Mouse (Mus musculus) regulatory T cell (primary cell): ENCODE measurements around the gene Glipr1.
"Not testable (repeated sequence)": the region's sequence is repeated elsewhere in the genome, so short reads cannot be mapped to it uniquely, and the experiment has no call there.

Experiments
- in situ Hi-C: fragments of 300-600 bp; cut with MboI, MseI; formaldehyde crosslinking; loops from one replicate; pipeline ENCODE4 v1.15.1; 2025; ENCODE audit warnings: high pct_unique_total_duplicates

The Glipr1 gene

GRCm38 (mm10) chr10:112002544-112003215 is at the start of gene Glipr1:
Gene Glipr1 (minus strand): TSS chr10:112002631.
- in situ Hi-C loops = no loop called here

DNA sequence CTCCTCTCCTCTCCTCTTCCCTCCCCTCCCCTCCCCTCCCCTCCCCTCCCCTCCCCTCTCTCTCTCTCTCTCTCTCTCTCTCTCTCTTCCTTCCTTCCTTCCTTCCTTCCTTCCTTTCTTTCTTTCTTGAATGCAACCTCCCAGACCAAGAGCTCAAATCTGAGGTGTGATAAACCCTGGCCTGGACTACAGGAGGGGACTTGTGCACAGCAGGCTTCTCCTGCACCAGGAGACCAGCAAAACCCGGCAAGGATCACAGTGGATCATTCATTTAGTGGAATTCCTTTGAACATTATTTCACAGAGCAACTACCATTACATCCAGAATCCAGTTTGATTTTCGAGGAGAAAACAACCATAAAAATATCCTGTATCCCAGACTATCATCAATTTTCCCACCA is 49.5 kb upstream of the Glipr1 start:
- in situ Hi-C loops = not testable (repeated sequence)

DNA sequence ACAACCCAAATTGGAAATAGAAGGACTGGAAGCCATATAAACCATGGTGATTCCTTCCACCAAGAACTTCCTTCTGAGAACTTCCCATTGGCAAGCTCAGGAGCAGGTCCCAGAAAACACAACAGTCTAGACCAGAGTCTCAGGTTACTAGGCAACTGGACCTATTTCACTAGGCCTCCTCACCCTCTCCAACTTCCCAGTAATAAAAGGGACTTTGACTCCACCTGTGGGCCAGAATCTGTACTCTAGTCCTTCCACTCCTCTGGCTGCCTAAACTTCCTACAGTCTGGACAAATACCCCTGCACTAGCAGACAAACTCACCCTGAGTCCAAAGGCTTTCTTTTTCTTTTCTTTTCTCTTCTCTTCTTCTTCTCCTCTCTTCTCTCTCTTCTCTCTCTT is 48.8 kb upstream of the Glipr1 start:
- in situ Hi-C loops = no loop called here

GRCm38 (mm10) chr10:112044283-112044682 is 41.9 kb upstream of the Glipr1 start:
- in situ Hi-C loops = not testable (repeated sequence)

DNA sequence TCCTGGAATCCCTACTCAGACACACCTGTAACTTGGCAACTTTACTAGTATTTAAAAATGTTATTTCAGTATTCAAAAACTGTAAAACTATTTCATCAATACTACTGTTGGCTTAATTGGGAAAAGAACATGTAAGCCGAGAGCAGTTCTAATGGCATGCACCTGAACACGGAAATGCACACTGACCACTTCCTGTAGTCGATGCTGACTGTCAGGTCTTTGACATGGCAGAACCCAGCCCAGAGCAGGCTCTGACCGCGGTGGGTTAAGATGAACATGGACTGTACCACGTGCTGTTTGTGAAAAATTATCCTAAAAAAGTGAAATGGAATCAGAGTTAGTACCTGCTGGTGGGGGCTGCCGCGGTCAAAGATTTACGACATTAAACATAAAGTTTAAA is 41.1 kb upstream of the Glipr1 start:
- in situ Hi-C loops = not testable (repeated sequence)

- in situ Hi-C loops = not testable (repeated sequence)
These were observed 26.3 kb upstream of the Glipr1 start for GRCm38 (mm10) chr10:112028689-112029088.

GRCm38 (mm10) chr10:112023585-112023984 is 21.2 kb upstream of the Glipr1 start:
- in situ Hi-C loops = no loop called here

DNA sequence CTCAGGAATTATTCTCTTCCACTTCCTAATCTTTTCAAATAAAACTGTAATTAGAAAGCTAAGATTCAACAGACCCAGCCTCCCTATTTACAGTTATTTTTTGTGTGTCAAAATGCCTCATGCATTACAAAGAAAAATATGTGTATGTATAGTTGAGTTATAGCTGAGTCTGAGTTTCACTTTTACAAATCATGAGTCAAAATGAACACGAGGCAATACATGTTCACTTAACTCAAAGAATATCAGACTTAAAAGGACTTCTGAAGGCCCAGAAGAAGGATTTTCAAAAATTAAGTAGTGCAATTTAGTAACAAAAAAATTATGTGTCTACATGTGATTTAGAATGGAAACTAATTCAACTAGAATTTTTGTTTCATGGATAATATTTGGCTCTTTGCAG is 7.1 kb upstream of the Glipr1 start:
- in situ Hi-C loops = not testable (repeated sequence)

- in situ Hi-C loops = no loop called here
These were observed 493 bp downstream of the Glipr1 start for GRCm38 (mm10) chr10:112001756-112002520.

DNA sequence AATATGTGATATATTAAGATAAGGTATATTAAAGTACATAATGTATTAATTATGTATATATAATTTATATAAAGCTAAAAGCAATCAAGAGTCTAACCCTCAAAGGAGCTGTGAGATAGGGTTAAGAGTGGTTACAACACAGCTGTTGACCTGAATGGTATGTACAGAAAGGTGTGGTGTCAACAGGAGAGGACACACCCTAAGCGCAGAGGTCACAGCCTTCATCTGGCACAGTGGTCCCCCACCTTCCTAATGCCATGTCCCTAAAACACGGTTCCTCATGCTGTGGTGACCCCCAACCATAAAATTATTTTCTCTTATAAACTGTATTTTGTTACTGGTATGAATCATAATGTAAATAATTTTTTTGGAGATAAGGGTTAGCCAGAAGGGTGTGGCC is 1.1 kb downstream of the Glipr1 start:
- in situ Hi-C loops = no loop called here

DNA sequence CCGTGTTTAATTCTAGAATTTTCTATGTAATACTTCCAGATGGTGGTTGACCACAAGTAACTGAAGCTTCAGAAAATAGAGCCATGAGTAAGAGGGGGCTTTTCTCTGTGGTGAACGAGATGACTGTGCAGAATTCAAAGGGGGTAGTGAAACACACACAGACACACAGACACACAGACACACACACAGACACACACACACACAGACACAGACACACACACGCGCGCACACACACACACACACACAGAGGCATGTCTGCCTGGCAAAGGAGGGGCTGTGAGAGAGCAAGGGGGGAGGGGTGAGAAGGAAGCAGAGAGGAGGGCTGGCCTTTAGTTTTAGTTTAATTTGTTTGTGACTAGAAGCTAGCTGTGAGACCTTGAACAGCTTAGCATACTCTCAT is 1.9 kb downstream of the Glipr1 start:
- in situ Hi-C loops = no loop called here

- in situ Hi-C loops = no loop called here
These were observed 2.7 kb downstream of the Glipr1 start for GRCm38 (mm10) chr10:111999765-112000164.

GRCm38 (mm10) chr10:111997671-111998070 is 4.8 kb downstream of the Glipr1 start:
- in situ Hi-C loops = no loop called here

DNA sequence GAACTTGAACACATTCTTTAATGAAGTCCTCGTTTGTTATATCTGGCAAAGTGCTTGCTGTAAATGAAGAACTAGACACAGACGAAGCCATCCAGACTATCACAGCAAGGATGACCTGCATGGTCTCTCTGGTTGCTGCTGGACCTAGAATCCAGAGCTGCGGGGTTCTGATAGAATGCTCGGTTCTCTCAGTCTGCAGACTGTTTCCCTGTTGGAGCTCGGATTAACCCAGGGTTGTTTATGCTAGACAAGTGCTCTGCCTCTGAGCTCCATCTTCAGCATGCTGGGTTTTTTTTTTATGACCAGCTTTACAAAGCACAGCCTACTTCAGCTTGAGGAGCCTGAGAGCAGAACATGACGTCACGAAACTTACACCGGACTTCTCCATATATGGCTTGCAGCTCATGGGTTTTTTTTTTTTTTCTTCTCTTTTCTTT is 5.5 kb downstream of the Glipr1 start:
- in situ Hi-C loops = no loop called here

DNA sequence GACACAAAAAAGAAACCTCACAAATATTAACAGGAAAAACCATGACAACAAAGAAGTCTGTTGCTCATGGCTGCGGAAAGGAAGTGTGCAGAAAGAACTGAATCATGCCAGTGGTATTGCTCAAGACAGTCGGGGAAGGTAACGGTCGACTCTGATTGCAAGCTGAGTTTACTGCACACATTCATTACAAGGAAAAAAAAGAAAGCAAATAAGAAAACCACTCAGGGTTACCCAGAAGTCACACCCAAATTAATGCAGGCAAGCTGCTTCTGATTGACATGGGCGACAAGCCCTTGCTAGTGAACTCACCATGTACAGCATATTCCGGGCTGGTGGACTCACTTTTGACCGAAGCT is 5.9 kb downstream of the Glipr1 start:
- in situ Hi-C loops = no loop called here

GRCm38 (mm10) chr10:111995803-111996548 is 6.5 kb downstream of the Glipr1 start:
- in situ Hi-C loops = no loop called here

GRCm38 (mm10) chr10:111986453-111986852 is 16.0 kb downstream of the Glipr1 start:
- in situ Hi-C loops = no loop called here

DNA sequence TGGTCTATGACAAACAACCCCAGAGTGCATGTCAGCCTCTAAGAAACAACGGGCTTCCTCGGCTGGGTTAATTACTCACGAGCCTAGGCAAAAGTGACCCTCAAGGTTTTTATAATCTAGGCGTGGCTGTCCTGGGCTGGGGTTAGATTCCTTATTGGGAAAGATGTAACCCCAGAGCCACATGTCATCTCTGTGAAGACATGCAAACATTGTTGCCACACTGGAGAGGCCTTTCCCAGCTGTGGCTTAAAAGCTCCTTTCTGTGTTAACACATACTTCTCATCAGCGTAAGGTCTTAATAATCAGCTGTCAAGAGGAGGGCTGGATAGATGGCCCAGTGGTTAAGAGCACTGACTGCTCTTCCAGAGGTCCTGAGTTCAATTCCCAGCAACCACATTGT is 19.4 kb downstream of the Glipr1 start:
- in situ Hi-C loops = no loop called here

DNA sequence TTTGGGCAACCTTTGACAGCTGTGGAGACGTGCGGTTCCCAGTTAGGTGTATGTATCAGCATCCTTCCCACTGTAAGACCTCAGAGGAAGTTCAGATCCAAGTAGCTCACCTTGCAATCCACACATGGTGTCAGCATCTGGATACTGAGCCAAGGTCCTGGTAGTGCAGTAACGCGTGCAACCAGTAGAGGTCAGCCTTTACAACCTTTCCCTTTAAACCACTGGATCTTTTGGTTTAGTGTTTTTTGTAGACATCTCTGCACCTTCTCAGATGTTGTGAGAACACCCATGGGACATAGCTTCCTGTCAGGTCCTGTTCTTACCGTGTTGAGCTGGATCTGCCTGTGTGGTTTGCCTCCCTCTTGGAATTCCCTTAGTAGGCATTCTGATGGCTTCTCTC is 24.8 kb downstream of the Glipr1 start:
- in situ Hi-C loops = loop anchor here (5.0 to 10.0 kb wide), 2 partner anchors 125 to 947 kb away; partner anchors contain the start of gene Atxn7l3b

GRCm38 (mm10) chr10:111972542-111973361 is 29.7 kb downstream of the Glipr1 start, which contains the start of gene Krr1:
Gene Krr1 (plus strand): TSS chr10:111972664.
- in situ Hi-C loops = loop anchor here (10.0 kb wide), 1 partner anchor 952 kb away; the partner anchor contains the start of gene Atxn7l3b

- in situ Hi-C loops = loop anchor here (10.0 kb wide), 1 partner anchor 953 kb away; the partner anchor contains the start of gene Atxn7l3b
These were observed 30.5 kb downstream of the Glipr1 start for GRCm38 (mm10) chr10:111971929-111972328.
